Mouse (Mus musculus): ENCODE data around the gene Kat14.

GRCm38 (mm10) chr2:144331401-144332302, 37.1 kb upstream of the Kat14 start, which contains the start of gene Ovol2:
- no peak for TF ChIP-seq POLR2A (IDR thresholded peaks at IDR 0.05; ENCODE audit: low read depth, low read length)
- TF ChIP-seq CTCF (IDR thresholded peaks at IDR 0.05; ENCODE audit: extremely low read depth, insufficient read depth, insufficient read length, insufficient replicate concordance) = no peak

Data from spleen, adult 2 months (tissue).